Mouse (Mus musculus) kidney, adult 2 months (tissue): ENCODE data around the gene Sorcs2.
A peak's percentile ranks its signal among the peaks of the same experiment; 100 is the strongest.

Source experiments
- CTCF ChIP-seq: fragments of 200-500 bp; conservative IDR thresholded peaks from 2 replicates; pipeline ENCODE4 v1.5.1; 2011; ENCODE audit warnings: low read depth, mild to moderate bottlenecking, control low read depth, low read length, moderate library complexity, mixed read lengths; ENCODE audit not compliant: insufficient read depth, insufficient read length
- POLR2A ChIP-seq: fragments of 200-500 bp; IDR thresholded peaks from one replicate; pipeline ENCODE4 v1.6.1; 2011; ENCODE audit warnings: low read depth, low read length, control low read depth

DNA sequence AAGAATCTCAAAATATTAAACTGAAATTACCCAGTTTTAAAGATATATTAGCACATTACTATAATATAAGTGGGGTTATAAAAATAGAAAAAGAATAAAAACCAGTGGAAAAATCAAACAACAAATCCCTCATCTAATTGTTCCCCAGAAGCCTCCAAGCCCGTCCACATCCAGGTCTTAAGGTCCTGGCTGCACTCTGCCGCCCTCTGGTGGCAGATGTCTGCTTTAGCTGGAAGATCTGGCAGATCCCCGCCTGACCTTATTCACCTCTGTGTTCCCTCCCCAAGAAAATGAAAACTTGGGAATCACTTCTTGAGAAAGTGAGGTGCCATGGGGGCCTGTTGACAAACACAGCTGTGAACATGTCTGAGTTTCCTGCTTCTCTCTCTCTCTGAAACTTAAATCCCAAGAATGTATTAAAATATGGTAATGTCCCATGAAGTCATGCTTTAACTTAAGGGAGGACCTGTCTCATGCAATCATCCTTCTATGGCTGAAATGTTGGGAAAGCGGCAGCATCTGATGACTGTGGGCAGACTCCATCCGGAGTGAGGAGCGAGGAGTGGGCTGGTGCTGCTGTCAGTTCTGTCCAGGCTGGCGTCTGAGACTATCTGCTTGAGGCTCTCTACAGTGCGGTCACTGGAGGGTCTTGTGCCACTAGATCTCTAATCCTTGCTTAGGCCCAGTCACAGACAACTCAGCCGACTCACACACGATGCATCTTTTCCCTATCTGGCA is 425.9 kb downstream of the Sorcs2 start:
- TF ChIP-seq CTCF (peak; percentile 90), POLR2A (no peak)
